Mouse (Mus musculus): Measurements from ENCODE around the gene Slc39a11. TPM values are rescaled to one million over a fixed set of nuclear protein-coding genes. Genes with fewer than 3 reads are reported as not detected.

The Slc39a11 gene
- polyA plus RNA-seq, 1 experiment, result 44.9 TPM

DNA sequence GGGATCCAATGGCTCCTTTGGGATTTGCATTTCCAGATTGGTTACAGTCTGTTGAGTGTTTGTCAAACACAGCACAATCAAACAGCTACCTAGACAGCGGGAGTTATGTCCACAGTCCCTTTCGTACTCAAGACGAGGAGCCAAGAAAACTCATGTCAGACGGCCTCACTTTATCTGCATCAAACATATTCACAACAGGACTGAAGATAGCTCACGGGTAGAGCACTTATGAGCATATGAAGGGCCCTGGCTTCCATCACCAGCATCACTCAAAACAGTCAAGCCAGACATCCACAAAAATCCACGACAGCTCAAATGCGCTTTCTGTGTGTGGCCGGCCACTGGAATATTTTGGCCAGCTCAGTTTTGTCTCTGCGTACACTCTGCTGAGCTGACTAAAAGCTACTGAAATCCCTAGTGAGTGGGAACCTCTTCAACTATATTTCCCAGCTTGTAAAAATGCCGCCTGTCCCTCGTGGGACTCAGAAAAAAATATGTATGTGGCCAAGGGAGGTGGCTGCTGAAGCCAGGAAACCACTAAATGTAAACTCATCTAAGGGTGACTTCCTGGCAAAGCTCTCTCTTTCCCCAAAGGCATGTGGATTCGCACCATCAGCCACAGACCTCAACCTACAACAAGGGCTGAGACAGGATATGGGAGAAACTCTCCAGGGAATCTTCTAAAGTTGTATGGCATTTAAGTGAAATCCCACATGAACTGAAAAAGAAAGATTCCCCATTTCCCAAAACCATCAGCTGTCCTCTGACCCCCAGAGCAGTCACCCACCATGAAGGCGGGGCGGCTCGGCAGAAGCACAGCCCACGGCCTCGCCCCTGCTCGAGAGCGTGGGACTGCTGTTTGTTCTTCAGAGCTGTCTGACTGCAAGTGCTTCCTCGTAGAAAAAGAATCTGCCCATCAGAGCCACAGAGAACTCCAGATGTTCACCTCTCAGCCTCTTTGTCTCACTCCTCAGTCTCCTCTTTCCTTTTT, 159.1 kb downstream of the Slc39a11 start:
- WGBS, result 55% methylated on average over 20 of the region's 20 CpGs
- no peak for DNase-seq (ENCODE audit: low read depth, low spot score)

GRCm38 (mm10) chr11:113487603-113488335, 162.1 kb downstream of the Slc39a11 start:
- 20% methylated on average over 8 of the region's 8 CpGs for WGBS
- DNase-seq (ENCODE audit: low read depth, low spot score), result peak; percentile 92

DNA sequence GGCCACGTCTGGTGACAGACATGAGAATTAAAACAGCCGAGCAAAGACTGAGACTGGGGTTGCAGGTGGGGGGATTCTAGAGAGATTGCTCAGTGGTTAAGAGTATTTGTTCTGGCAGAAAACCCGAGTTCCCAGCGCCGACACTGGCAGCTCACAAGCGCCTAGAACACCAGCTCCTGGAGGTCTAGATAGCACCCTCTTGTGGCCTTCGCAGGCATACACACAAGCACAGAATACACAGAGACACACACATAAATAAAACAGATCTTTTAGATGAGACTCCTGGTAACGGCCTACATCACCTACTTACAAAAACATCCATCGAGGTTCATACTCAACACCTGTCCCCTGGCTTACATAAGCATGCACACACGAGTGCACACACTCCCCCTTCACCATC, 165.8 kb downstream of the Slc39a11 start:
- 73% methylated on average over 10 of the region's 10 CpGs for WGBS
- DNase-seq (ENCODE audit: low read depth, low spot score), result no peak

DNA sequence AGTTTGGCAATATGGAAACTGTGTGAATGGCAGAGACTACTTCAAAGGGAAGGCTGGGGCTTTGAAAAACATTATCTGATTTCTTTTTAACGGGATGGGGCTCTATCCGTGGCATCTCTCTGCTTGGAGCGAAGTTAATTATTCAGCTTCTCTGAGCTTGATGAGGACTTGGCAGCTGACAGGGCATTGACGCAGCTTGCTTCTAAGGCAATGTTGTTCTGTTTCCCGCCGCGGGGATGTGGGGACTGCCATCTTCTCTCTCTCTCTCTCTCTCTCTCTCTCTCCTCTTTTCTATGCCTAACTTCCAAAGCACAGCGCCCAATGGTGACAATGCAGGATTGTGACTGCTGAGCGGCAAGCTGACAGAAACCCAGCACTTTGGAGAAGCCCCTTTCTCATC, 172.3 kb downstream of the Slc39a11 start:
- 92% methylated on average over 9 of the region's 9 CpGs for WGBS
- DNase-seq (ENCODE audit: low read depth, low spot score), result no peak

GRCm38 (mm10) chr11:113476720-113477119, 173.2 kb downstream of the Slc39a11 start:
- WGBS, result 27% methylated on average over 9 of the region's 9 CpGs
- DNase-seq (ENCODE audit: low read depth, low spot score), result no peak

DNA sequence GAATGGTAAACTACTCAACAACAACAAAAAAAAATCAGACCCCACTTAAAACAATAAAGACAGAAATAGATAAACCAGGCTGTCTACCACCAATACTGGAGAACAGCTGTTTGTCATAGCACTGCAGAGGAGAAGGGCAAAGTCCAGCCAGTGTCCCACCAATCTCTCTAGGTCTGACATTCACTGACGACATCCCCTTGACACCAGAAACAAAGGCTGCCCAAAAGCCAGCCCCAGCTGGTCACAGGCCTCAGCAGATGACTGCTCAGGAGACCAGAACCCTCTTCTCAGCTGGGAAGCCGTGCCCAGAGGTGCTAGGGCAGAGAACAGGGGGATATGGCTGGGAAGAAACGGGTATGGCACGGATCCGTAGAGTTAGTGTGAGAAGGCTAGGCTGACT, 174.4 kb downstream of the Slc39a11 start:
- DNase-seq (ENCODE audit: low read depth, low spot score), result no peak
- 82% methylated on average over 5 of the region's 5 CpGs for WGBS

DNA sequence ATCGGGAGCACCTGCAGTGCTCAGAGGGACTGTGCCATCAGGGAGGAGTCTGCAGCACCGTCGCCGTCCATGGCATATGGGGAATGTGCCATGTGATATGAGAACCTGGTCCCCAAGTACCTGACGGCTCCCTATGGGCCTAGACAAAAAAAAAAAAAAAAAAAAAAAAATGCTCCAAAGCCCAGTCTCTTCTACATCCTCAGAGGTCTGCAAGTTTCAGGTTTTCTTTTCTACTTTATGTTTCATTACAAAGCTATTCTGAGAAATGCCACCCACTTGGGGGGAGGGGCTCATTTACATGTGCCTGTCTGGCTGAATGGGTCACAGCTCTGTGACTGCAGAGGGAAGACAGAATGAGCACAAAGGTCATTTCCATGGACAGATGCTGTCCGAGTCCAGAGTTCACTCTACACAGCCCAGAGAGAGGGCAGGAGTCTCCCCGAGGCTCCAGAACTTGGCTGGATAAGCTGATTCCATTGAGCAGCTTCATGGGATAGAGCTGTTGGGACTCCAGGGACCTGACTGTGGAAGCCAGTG, 175.8 kb downstream of the Slc39a11 start:
- DNase-seq (ENCODE audit: low read depth, low spot score), result peak; percentile 25
- WGBS, result 67% methylated on average over 7 of the region's 7 CpGs

DNA sequence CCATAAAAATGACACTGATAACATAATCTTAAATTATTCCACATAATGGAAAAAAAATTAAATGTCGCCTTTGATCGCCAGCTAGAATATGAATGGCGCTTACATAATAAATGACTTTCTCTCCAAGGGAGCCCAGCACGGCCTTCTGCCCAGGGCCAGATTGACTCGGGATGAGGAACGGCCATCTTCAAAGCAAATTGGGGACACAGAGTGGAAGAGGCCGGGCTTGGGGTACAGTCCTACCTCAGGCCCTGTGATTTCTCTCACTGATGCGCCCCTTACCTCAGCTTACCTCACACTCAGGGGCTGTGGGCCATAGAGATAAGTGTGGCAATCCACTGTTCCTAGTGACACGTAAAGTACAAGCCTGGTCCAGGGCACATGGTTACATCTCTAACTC, 177.9 kb downstream of the Slc39a11 start:
- no peak for DNase-seq (ENCODE audit: low read depth, low spot score)
- 95% methylated on average over 9 of the region's 9 CpGs for WGBS

DNA sequence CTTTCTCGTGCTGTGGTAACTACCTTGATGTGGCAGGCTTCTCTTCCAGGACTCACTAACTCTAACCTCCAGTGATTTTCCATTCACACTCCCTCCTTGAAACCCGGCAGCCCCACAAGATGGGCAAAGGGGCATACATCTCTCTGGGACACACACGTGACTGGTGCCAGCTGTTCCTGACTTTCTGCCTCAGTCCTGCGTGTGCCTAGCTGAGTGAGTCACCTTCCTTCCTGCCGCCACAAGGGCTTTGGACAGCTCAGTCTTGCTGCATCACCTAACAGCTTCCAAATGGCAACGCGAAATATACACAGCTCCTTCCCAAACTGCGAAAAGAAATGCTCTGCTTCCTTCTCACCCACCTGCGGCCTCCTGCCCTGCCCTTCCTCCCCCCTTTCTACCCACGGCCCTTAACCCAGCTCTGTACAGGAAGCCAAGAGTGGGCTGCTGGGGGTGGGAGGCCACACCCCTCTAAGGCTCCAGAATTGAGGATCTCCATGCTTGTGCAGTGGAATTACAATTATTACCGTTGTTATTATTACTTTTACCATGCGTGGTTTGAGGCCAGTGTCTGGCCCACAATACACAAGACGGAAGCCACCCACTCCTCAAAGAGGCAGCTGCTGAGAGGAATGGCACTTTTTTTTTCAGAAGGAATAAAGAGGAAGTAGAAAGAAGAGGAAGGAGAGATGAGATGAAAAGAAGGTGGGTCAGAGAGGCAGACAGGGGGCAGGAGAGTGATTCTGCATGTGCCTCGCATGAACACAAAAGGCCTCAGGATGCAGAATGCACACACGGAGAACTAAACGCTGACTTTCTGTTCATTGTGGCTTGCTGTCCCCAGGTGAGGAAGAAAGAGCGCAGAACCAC, 179.7 kb downstream of the Slc39a11 start:
- no peak for DNase-seq (ENCODE audit: low read depth, low spot score)
- WGBS, result 64% methylated on average over 17 of the region's 17 CpGs

GRCm38 (mm10) chr11:113468016-113468415, 181.9 kb downstream of the Slc39a11 start:
- 83% methylated on average over 10 of the region's 10 CpGs for WGBS
- DNase-seq (ENCODE audit: low read depth, low spot score), result no peak

GRCm38 (mm10) chr11:113467313-113467811, 182.5 kb downstream of the Slc39a11 start:
- 95% methylated on average over 12 of the region's 12 CpGs for WGBS
- DNase-seq (ENCODE audit: low read depth, low spot score), result no peak

GRCm38 (mm10) chr11:113460118-113460517, 189.8 kb downstream of the Slc39a11 start:
- DNase-seq (ENCODE audit: low read depth, low spot score), result no peak
- 97% methylated on average over 2 of the region's 2 CpGs for WGBS

GRCm38 (mm10) chr11:113458582-113459210, 191.2 kb downstream of the Slc39a11 start:
- DNase-seq (ENCODE audit: low read depth, low spot score), result no peak
- 77% methylated on average over 15 of the region's 15 CpGs for WGBS

GRCm38 (mm10) chr11:113452861-113453568, 196.9 kb downstream of the Slc39a11 start:
- 71% methylated on average over 16 of the region's 16 CpGs for WGBS
- DNase-seq (ENCODE audit: low read depth, low spot score), result no peak

GRCm38 (mm10) chr11:113451301-113451700, 198.6 kb downstream of the Slc39a11 start:
- no peak for DNase-seq (ENCODE audit: low read depth, low spot score)
- 84% methylated on average over 10 of the region's 10 CpGs for WGBS

DNA sequence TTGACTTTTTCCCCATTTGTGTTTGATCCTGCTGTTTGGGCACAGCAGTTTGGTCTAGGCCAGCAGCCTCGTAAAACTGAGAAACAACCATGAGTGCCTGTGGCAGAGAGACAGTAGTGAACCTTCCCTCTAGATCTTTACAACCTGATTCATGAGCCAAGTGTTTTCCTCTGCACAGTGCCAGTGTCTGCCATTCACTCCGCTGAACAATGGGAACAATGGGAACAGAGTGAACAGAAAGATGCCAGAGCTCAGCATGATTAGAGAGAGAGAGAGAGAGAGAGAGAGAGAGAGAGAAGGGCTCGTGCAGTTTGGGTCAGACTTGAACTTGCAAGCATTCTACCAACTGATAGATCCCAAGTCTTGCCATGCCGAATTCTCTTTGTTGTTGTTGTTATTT, 199.2 kb downstream of the Slc39a11 start:
- DNase-seq (ENCODE audit: low read depth, low spot score), result no peak
- 74% methylated on average over 4 of the region's 4 CpGs for WGBS

DNA sequence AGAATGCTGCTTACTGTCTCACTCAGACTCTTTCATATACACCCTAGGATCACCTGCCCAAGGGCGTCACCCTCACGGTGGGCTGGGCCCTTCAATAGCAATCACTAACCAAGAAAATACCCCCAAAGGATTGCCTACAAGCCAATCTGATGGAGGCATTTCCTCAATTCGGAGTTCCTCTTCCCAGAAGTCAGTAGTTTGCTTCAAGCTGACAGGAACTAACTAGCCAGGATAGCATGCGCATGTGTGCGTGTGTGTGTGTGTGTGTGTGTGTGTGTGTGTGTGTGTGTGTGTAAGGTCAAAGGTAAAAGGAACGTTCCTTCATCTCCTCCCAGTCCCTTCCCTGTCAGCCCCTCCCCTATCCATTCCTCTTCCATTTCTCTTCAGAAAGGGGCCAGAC, 199.9 kb downstream of the Slc39a11 start:
- WGBS, result 74% methylated on average over 6 of the region's 6 CpGs
- no peak for DNase-seq (ENCODE audit: low read depth, low spot score)

GRCm38 (mm10) chr11:113442036-113442435, 207.8 kb downstream of the Slc39a11 start:
- no peak for DNase-seq (ENCODE audit: low read depth, low spot score)
- WGBS, result 94% methylated on average over 11 of the region's 11 CpGs

Measured in large intestine, adult 2 months (tissue).